Mouse (Mus musculus): Measurements from ENCODE around the gene 9130019O22Rik. TPM values are rescaled to one million over a fixed set of nuclear protein-coding genes. Genes with fewer than 3 reads are reported as not detected.
A peak's percentile ranks its signal among the peaks of the same experiment; 100 is the strongest.
"Not testable (repeated sequence)": the region's sequence is repeated elsewhere in the genome, so short reads cannot be mapped to it uniquely, and the experiment has no call there.

Gene 9130019O22Rik
- polyA plus RNA-seq, 1 experiment from 2014 or later: 6.8 TPM

DNA sequence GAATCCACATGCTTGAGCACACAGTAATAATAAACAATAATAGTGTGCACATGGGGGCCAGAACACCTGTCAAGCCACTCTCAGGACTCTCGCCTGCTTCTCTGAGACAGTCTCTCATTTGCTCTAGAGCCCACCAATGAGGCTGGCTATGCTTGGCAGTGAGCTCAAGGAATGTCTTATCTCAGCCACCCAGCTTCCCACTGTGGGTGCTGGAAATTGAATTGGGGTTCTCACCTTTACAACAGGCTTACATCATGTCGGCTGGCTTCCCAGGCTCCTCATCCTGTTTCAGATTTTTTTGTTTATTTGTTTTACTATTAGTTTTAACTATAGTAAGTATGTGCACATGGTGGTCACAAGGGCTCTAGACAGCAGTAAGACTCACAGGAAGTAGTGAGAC lies 15.8 kb downstream of the 9130019O22Rik start:
- Histone ChIP-seq H3K27ac (no peak overlapping the region), H3K27me3 (no peaks in the 10 kb centered on the region), H3K4me2 (replicated peaks) (no peak overlapping the region), H3K9me3 (no peaks in the 10 kb centered on the region), H3K9ac (no peak overlapping the region), H3K4me1 (peaks cover 4% of the 10 kb centered on the region; the same call in 1 of the 2 replicates), H3K36me3 (peaks cover 18% of the 10 kb centered on the region), H3K4me3 (no peak overlapping the region)
- ATAC-seq (ENCODE audit: low FRiP score, low read depth): no peak
- 81% methylated on average over 2 of the region's 2 CpGs for WGBS

DNA sequence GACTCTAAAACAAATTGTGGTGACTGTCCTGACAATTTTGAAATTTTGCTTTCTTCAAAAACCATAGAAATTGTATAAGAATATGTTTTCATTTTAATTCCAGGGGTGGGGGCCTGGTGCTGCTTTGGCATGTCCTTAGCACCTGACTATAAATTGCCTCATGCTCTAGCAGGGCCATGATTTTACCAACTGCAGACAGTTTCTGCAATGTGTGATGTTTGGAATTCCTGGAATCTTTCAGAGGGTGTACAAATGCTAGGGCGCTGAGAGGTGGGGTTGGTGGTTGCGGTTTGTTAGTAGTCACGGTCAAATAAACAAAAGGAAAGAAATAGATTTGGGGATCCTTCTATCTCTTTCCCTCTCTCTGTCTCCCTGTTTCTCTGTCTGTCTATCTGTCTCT lies 20.7 kb downstream of the 9130019O22Rik start:
- Histone ChIP-seq H3K9me3 (no peaks in the 10 kb centered on the region), H3K4me2 (replicated peaks) (no peak overlapping the region), H3K36me3 (no peaks in the 10 kb centered on the region), H3K4me1 (peaks cover 7% of the 10 kb centered on the region), H3K27me3 (peaks cover 22% of the 10 kb centered on the region), H3K4me3 (no peak overlapping the region), H3K9ac (no peak overlapping the region), H3K27ac (no peak overlapping the region)
- 78% methylated on average over 3 of the region's 3 CpGs for WGBS
- ATAC-seq (ENCODE audit: low FRiP score, low read depth): no peak

DNA sequence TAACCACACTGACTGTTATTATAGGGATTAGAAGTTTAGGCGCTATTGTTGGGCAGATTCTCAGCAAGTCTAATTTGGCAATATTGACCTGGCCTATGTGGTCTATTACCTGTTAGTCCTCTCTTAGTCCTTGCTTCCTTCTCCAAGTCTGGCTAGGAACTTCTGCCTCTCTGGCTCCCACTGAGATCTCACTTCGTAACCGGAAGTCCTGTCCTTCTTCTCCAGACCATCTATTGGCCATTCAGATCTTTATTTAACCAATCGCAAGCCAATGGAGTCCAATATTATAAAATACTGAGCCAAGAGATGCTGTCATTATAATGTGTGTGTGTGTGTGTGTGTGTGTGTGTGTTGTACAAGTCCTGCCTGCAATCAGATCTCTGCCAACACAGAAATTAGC lies 22.8 kb downstream of the 9130019O22Rik start:
- no peak for ATAC-seq (ENCODE audit: low FRiP score, low read depth)
- Histone ChIP-seq H3K4me3 (no peak overlapping the region), H3K9ac (no peak overlapping the region), H3K27ac (no peak overlapping the region), H3K4me2 (replicated peaks) (peak overlapping the region; percentile 76), H3K27me3 (peaks cover 39% of the 10 kb centered on the region), H3K4me1 (peaks cover 7% of the 10 kb centered on the region), H3K36me3 (no peaks in the 10 kb centered on the region), H3K9me3 (no peaks in the 10 kb centered on the region)
- 55% methylated on average over 4 of the region's 4 CpGs for WGBS

DNA sequence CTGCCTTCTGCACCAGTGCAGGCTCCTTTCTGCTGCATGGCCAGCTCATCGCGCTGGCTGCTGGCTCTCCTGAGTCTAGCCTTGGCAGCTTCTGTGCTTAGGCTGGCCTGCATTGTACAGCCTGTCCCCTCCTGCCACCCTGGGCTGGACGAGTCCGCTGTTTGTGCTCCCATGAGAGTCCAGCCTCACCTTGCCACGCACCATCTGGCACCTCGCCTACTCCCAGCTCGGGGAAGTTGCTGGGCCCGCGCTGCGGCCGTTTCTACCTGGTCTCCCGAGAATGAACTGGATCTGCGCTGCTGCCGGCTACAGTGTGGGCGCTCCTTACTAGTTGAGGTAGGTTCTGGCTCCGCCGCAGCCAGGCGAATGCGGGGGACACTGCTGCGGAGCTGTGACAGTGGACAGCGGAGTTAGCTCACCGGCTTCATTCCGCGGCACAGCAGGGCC lies 23.5 kb downstream of the 9130019O22Rik start:
- Histone ChIP-seq H3K4me2 (replicated peaks) (peak overlapping the region; percentile 76), H3K27me3 (peaks cover 39% of the 10 kb centered on the region), H3K4me1 (peaks cover 7% of the 10 kb centered on the region), H3K4me3 (peak overlapping the region; percentile 47), H3K9ac (peak overlapping the region; percentile 70), H3K36me3 (no peaks in the 10 kb centered on the region), H3K9me3 (no peaks in the 10 kb centered on the region), H3K27ac (no peak overlapping the region)
- no peak for ATAC-seq (ENCODE audit: low FRiP score, low read depth)
- WGBS: 3% methylated on average over 24 of the region's 24 CpGs

DNA sequence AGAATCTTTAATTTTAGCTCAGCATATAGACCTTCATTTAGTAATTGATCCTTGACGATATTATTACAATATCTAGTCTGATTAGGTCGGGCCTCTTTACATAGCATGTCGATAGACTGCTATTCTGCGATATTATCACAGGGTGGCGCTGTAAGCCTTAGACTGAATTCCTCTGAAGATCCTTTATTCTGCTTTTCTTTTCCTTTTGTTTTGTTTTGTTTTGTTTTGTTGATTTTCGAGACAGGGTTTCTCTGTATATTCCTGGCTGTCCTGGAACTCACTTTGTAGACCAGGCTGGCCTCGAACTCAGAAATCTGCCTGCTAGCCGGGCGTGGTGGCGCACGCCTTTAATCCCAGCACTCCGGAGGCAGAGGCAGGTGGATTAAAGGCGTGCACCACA lies 24.5 kb downstream of the 9130019O22Rik start:
- ATAC-seq (ENCODE audit: low FRiP score, low read depth); H3K9ac ChIP-seq; H3K4me1 ChIP-seq; H3K9me3 ChIP-seq; H3K27ac ChIP-seq; H3K36me3 ChIP-seq: not testable (repeated sequence)
- WGBS: 27% methylated on average over 13 of the region's 13 CpGs
- Histone ChIP-seq H3K27me3 (peaks cover 41% of the 10 kb centered on the region), H3K4me3 (peak overlapping the region; percentile 13; the same call in 1 of the 2 replicates), H3K4me2 (replicated peaks) (peak overlapping the region; percentile 36)

DNA sequence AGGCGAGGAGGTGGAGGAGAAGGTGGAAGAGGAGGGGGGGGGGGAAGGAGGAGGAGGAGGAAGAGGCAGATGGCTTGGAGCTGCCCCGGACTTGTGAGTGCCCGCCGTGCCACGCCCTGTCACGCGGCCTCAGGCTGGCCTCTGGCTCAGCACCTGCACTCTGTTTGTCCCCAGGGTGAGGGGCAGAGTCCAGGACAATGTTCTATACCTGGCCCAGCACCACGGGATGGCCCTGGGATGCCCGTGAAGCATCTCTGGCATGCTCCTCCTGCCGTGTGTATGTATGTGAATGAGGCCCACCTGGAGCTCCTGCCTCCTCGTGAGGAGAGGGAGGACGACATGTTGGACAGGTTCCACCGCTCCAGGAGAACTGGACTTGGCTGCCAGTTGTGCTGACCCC lies 25.5 kb downstream of the 9130019O22Rik start:
- H3K4me2 ChIP-seq (replicated peaks): no peak overlapping the region
- no peaks in the 10 kb centered on the region for H3K9me3 ChIP-seq
- H3K4me3 ChIP-seq: no peak overlapping the region
- H3K36me3 ChIP-seq: no peaks in the 10 kb centered on the region
- WGBS: 49% methylated on average over 12 of the region's 13 CpGs
- no peak for ATAC-seq (ENCODE audit: low FRiP score, low read depth)
- H3K9ac ChIP-seq: no peak overlapping the region
- peaks cover 41% of the 10 kb centered on the region for H3K27me3 ChIP-seq
- peaks cover 7% of the 10 kb centered on the region for H3K4me1 ChIP-seq
- H3K27ac ChIP-seq: no peak overlapping the region

DNA sequence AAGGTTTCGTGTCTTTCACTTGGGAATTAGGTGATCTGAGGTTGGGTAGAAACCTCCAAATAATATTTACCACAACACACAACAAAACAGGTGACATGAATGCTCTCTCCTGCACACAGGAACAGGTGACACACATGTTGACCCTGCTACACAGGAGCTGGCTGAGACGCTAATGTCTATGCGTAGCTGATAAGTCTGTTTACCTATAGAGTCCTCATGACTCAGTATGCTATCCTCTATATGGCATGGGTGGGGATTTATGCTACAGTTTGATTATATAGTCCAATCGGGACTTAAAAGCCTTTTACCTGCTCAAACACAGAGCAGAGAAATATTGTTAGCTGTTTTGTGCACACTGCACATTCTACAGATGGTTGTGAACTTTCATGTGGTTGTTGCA lies 26.7 kb downstream of the 9130019O22Rik start:
- no peak overlapping the region for H3K4me2 ChIP-seq (replicated peaks)
- H3K9me3 ChIP-seq: no peaks in the 10 kb centered on the region
- 80% methylated on average over 4 of the region's 4 CpGs for WGBS
- no peaks in the 10 kb centered on the region for H3K36me3 ChIP-seq
- H3K27me3 ChIP-seq: peaks cover 38% of the 10 kb centered on the region
- H3K4me1 ChIP-seq: peaks cover 7% of the 10 kb centered on the region
- no peak for ATAC-seq (ENCODE audit: low FRiP score, low read depth)
- H3K9ac ChIP-seq: no peak overlapping the region
- H3K27ac ChIP-seq: no peak overlapping the region
- H3K4me3 ChIP-seq: no peak overlapping the region

DNA sequence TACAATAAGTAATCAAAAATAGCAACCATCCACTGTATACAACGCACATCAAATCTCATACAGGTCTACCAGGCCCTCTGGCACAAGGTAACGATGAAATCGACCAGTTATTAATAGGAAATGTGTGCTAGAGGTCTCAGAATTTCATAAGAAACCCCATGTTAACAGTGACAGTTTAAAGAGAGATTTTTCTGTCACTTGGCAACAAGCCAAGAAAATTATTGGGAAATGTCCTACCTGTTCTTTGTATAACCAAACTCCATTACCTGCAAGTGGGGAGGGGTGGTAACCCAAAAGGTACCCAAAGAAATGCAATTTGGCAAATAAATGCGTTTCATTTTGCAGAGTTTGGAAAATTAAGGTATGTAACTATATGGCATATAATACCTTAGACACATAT lies 28.5 kb downstream of the 9130019O22Rik start:
- Histone ChIP-seq H3K27ac (no peak overlapping the region), H3K4me2 (replicated peaks) (no peak overlapping the region), H3K4me3 (no peak overlapping the region), H3K4me1 (peaks cover 3% of the 10 kb centered on the region), H3K36me3 (no peaks in the 10 kb centered on the region), H3K9me3 (no peaks in the 10 kb centered on the region), H3K9ac (no peak overlapping the region), H3K27me3 (peaks cover 28% of the 10 kb centered on the region)
- no peak for ATAC-seq (ENCODE audit: low FRiP score, low read depth)
- WGBS: 67% methylated on average over 4 of the region's 4 CpGs

DNA sequence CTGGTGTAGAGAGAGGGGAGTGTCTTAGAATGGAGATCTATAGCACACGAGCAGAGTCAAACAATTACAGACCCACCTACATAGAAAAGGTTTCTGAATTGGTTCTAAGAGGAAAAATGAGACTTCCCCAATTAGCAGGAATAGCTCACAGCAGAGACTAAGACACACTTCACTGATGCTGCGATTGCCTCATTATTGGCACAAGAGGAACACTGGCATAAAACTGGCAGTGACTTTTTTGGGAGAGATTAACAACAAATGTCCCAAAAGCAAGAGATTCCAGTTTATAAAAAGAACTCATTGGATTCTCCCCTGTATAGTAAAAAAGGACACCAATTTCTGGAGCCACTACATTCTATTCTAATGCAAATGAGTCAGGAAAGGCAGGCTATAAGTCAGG lies 29.1 kb downstream of the 9130019O22Rik start:
- H3K36me3 ChIP-seq: no peaks in the 10 kb centered on the region
- H3K27me3 ChIP-seq: peaks cover 25% of the 10 kb centered on the region

DNA sequence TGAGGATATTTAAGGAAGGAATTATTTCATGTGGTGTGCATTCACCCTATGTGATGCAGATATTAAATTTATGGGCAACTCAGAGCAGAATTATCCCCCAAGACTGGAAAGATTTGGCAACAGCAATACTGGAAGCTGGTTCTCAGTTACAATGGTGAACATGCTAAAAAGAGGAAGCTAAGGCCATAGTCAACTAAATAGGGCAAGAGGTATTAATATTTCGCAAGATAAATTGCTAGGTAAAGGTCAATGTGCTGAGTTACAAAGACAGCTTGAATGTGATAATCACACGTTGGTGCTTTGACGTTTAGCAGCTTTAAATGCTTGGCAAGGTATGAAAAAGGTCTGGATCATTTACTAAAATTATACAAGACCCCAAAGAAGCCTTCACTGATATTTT lies 31.2 kb downstream of the 9130019O22Rik start:
- Histone ChIP-seq H3K27ac (no peak overlapping the region), H3K4me1 (no peaks in the 10 kb centered on the region), H3K27me3 (peaks cover 15% of the 10 kb centered on the region), H3K9me3 (no peaks in the 10 kb centered on the region), H3K9ac (no peak overlapping the region), H3K4me3 (no peak overlapping the region), H3K4me2 (replicated peaks) (no peak overlapping the region), H3K36me3 (no peaks in the 10 kb centered on the region)
- no peak for ATAC-seq (ENCODE audit: low FRiP score, low read depth)
- 70% methylated on average over 3 of the region's 3 CpGs for WGBS

More for the DNA sequence above, 29.1 kb downstream of the 9130019O22Rik start:
- no peaks in the 10 kb centered on the region for H3K4me1 ChIP-seq
- H3K4me3 ChIP-seq: no peak overlapping the region
- no peak overlapping the region for H3K4me2 ChIP-seq (replicated peaks)
- 63% methylated on average over 2 of the region's 2 CpGs for WGBS
- no peaks in the 10 kb centered on the region for H3K9me3 ChIP-seq
- no peak overlapping the region for H3K9ac ChIP-seq
- no peak for ATAC-seq (ENCODE audit: low FRiP score, low read depth)
- H3K27ac ChIP-seq: no peak overlapping the region

DNA sequence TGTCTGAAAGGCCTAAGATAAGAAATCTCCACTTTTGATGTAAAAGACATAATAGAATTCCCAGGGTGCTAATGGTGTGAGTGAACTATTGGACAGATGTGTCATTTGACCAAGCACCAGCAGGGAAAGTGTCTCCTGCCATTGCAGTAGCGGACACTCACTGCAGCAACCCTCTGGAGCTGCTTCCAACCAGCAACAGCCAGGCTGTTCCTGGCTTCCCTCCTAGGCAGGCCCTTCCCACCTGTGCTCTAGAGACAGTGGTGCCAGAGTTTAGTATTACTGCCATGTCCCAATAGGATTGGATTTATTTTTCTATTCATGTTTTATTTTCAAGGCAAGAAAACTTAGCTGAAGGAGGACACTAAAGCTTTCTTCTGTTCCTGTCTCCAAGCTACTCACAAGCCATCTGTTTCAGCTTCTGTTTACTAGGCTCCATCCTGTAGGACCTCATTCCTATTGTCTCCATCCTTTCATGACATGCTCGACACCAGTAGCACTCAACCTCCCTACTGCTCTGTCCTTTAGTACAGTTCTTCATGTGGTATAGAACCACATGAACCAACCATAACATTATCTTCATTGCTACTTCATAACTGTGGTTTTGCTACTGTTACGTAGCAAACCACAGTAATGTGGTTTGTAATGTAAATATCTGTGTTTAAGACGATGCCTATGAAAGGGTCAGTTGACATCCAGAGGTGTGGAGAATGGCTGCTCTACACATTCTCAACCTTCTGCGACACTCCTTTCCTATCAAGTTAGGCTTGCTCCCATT lies 35.5 kb downstream of the 9130019O22Rik start:
- Histone ChIP-seq H3K9me3 (no peaks in the 10 kb centered on the region), H3K4me1 (peaks cover 7% of the 10 kb centered on the region), H3K9ac (no peak overlapping the region), H3K27me3 (no peaks in the 10 kb centered on the region), H3K4me3 (no peak overlapping the region), H3K4me2 (replicated peaks) (no peak overlapping the region), H3K27ac (no peak overlapping the region), H3K36me3 (no peaks in the 10 kb centered on the region)
- WGBS: 86% methylated on average over 5 of the region's 5 CpGs
- ATAC-seq (ENCODE audit: low FRiP score, low read depth): no peak

DNA sequence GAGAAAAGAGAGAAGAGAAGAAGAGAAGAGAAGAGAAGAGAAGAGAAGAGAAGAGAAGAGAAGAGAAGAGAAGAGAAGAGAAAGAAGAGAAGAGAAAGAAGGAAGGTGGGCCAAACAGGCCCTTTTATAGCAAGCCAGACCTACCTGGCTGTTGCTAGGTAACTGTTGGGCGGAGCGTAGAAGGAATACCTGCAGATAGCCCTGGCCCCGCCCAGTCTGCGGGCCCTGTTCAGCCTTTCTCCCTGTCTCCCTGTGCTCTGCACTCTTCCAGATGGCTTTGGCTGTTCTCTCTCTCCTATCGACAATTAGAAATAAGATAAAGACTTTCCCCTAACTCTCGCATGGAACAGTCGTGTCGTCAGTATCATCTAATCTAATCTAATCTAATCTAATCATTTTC lies 40.3 kb downstream of the 9130019O22Rik start:
- Histone ChIP-seq H3K4me2 (replicated peaks) (peak overlapping the region; percentile 85), H3K27ac (no peak overlapping the region), H3K36me3 (peaks cover 23% of the 10 kb centered on the region), H3K9me3 (no peaks in the 10 kb centered on the region), H3K27me3 (no peaks in the 10 kb centered on the region), H3K4me1 (peaks cover 22% of the 10 kb centered on the region), H3K4me3 (peak overlapping the region; percentile 89), H3K9ac (peak overlapping the region; percentile 98)
- ATAC-seq (ENCODE audit: low FRiP score, low read depth): no peak
- 19% methylated on average over 8 of the region's 8 CpGs for WGBS
